Mouse (Mus musculus): ENCODE measurements around the gene Arhgef15. TPM values are rescaled to one million over a fixed set of nuclear protein-coding genes. Genes with fewer than 3 reads are reported as not detected.

Gene Arhgef15
- total RNA-seq, 2 experiments from 2014 or later, result 18.5 to 19.5 TPM

DNA sequence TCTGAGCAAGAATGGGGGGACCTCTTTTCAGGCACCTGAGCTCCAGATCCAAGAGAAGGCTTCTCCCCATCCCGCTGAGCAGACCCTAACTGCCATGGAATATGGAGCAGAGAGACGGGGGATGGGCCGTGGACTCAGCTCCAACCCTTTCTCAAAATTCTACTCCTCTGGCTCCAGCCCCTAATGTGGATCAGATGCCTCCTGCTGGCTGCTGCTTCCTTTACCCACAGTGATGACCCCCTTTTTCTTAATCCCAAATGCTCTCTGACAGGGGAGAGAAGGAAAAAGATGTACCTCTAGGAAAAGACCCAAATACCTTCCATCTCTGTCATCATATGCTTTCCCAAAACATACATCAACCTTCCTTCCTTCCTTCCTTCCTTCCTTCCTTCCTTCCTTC is 30.3 kb downstream of the Arhgef15 start, which contains the start of gene Odf4:
Gene Odf4, minus strand, starts transcription at position 101 of the 400 bp plus-strand sequence.
- no peak for DNase-seq (ENCODE audit: low spot score in 2 of 2)

DNA sequence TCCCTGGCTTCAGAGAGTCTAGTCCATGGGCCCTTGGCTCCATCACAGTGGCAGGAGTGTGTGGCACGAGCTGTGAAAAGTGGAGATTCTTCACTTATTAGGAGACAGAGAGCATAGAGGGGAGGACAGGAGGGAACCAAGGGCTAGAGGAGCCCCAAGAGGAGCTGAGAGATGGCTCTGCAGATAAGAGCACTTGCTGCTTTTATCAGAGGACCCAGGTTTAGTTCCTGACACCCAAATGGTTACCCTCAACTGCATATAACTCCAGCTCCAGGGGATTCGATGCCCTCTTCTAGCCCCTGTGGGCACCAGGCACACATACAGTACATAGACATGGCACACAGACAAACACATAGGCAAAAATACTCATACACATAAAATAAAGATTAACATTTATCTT is 32.5 kb downstream of the Arhgef15 start:
- DNase-seq (ENCODE audit: low spot score in 2 of 2), result no peak

DNA sequence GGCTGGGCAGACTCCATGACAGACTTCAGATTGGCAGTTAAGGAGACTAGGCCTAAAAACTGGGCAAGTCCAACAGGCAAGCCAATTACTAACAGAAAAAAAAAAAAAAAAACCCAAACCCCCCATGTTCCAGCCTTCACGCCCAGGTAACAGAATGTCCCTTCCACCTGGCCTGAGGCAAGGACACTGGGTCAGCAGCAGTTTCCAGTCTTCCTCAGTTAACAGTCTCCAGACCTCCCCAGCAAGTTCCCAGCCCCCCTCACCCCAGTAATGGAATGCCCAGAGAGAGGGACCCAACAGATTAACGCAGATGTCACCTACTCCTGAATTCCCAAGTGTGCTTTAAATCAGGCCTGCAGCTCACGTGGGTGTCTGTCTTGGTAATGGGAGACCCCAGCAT is 34.1 kb downstream of the Arhgef15 start:
- no peak for DNase-seq (ENCODE audit: low spot score in 2 of 2)

DNA sequence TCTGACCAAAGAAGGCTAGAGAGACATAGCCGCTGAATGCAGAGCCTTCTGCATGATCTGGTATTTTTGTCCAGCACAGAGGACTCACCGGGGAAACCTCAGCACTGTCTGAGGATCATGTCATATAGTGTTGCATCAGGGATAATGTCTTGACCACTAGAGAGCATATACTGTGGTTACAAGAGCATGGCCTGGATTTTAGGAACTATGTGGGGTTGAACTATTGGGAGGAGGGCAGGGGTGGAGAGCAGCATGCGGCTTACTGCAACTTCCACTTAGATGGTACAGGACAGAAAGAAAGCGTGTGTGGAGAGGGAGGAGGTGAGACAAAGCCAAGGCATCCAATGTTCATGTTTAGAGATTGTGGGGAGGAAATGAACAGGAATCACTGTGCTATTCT is 42.7 kb downstream of the Arhgef15 start:
- DNase-seq (ENCODE audit: low spot score in 2 of 2), result no peak

DNA sequence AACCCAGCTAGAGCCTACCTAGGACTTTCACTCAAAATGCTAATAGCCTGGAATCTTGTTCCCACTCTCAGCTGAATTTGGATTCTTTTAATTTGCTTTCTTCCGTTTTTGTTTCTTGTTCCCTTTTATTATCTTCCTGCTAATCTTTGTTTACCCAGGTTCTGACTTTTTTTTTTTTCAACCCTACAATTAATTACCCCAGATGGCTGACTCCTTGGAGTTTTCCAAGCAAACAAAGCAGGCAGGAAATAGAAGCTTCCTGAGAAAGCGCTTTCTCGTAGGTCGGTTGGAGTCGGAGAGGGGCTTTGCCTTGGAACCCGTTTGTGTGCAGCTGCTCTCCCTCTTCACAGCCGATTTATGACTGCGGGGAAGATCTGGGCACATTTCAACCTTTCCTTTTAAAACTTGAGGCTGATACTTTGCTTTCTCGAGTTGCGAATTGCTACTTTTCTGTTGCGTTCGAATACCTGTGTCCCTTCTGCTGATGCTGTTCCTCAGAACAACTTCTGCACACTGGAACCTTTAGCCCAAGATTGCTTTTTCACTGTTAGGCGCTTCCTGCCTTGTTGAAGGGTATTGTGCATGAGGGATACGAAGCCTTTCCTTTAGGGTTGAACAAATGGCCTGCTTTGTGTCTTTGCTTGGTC is 45.6 kb downstream of the Arhgef15 start:
- DNase-seq (ENCODE audit: low spot score in 2 of 2), result no peak

DNA sequence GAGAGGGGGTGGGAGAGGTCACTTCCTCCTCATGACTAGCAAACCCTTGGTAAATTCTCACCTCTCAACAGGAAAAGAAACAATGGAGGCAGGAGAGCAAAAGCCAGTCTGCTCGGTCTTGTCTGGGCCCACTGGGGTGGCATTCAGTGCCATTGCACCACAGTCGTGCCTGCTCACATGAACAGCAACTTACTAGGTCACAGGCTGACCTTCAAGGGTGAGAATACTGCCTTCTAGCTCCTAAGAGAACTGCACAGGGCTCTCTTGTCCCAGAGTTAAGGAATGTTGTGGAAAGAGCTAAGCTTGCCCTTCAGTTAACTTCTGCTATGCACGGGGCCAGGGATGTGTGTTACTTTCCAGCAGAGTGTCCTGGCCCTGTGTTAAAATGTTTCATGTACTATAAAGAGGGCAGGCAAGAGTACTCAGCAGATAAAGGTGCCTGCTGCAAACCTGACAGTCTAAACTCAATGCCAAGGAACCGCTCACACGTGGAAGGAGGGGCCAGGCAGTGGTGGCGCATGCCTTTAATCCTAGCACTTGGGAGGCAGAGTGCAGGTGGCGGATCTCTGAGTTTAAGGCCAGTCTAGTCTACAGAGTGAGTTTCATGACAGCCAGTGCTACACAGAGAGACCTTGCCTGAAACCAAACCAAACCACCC is 48.3 kb downstream of the Arhgef15 start:
- no peak for DNase-seq (ENCODE audit: low spot score in 2 of 2)

DNA sequence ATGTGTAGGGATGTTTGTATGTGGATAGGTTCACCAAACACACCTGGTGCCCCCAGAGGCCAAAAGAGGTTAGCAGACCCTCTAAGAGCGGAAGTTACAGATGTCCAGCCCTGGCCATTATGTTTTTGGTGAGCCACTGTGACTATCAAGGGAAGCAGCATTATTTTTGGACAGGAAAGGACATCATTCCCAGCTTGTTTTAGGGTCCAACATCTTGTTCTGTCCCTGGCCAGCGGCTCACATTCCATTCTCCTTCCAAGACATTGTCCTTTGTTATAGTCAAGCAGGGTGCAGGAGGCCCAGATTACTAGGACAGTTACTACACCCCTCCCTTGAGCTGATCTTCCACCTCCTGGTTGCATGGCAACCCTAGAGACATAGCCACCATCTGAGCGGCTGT is 50.0 kb downstream of the Arhgef15 start:
- no peak for DNase-seq (ENCODE audit: low spot score in 2 of 2)

DNA sequence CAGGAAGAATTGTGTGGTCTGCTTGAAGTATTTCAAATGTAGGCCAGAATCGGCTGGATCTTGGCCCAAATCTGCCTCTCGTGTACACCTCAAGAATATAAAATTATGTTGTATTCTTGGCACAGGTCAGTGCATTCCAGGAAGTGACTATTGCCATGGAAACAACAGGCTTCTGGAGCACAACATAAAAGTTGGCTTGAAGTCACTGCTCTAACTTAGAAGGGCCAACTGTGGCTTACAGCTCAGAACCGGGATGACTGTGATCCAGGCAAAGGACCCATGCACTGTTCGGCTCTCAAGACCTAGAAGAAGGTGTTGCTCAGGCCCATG is 50.9 kb downstream of the Arhgef15 start:
- DNase-seq (ENCODE audit: low spot score in 2 of 2), result no peak

DNA sequence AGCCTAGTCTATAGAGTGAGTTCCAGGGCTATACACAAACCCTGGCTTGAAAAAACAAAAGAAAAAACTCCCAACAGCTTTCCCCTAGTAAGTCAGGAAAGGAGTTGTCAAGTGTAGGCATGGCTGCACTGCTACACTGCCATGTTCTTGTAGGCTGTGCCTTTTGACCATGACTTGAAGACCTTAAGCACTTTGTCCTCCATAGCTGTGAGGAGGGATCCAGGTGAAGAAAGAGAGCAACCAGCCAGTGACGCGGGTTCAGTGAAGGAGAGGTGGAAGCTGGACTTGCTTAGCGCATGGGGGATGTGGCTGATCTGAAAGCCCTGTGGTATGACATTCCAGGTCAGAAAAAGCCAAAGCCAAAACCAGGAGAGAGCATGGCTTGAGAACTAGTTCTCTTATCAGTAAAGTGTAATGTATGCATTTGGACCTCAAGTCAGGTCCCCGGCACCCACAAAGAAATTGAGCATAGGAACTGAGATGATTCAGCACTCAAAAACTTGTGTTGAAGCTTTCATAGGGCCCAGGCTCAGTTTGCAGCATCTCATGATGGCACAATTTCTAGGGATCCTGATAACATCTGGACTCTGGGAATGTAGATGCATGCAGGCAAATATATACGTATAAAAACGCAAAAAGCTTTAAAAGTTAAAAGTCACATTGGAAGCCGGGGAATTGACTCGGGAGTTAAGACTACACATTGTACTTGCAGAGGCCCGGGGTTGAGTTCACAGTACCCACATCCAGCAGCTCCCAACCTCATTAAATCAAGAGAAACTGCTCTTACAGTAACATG is 51.4 kb downstream of the Arhgef15 start:
- no peak for DNase-seq (ENCODE audit: low spot score in 2 of 2)

DNA sequence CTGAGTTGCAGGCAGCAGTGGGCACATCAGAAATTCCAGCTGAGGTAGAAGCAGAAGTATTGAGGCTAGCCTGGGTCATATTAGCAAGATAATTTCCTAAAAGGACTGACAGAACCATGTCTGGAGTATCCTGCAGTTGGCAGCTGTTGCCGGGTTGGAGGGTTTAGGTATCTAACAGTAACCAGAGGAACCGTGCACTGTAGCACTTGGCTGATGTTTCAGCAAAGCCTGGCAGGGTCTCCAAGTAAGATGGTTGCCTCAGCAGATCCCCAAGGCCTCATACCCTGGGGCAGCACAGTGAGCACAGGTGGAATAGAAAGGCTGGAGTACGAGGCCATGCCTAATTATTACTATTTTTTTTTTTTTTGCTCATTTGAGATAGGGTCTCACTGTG is 52.1 kb downstream of the Arhgef15 start:
- DNase-seq (ENCODE audit: low spot score in 2 of 2), result no peak

DNA sequence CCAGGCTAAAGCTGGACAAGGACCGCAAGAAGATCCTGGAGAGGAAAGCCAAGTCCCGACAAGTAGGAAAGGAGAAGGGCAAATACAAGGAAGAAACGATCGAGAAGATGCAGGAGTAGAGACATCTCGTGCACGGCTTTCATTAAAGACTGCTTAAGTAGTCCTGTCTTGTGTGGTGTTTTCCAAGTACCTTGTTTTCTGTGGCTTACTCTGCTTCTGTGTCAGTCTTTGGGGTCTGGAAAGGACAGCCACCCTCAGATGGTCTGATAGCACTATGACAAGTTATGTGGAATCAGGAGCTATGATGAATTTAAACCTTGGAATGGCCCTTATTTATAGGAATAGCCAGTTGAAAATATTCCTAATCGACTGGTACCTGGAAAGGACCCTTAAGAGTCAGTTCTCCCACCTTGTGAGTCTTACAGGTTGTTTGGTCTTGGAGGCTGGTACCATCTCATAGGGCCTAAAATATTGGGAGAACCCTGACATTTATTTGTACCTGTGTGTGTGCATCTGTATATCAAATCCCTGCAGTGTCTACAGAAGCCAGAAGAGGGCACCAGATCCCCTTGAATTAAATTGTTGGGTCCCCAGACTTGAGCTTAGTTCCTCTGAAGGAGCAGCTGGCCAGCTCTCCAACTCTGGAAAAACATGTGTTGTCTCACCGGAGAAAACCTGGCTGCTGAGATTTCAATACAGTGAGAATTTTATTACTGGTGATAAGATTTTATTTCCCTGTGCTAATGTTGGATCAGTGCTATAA is 52.7 kb downstream of the Arhgef15 start:
- peak; percentile 66 to 67 for DNase-seq (ENCODE audit: low spot score in 2 of 2)

DNA sequence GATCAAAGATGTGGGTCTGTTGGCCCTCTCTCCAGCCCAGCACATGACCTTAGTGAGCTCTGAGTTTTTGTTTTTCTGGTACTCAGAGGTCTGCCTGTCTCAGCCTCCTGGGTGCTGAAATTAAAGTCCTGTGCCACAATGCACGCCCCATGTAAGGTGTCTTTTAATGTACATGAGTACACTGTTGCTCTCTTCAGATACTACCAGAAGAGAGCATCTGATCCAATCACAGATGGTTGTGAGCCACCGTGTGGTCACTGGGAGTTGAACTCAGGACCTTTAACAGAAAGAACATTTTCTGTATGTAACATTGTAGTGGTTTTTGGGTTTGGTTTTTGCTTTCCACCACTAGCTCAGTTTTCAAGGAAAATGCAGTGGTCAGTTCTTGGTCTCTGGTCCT is 53.5 kb downstream of the Arhgef15 start:
- no peak for DNase-seq (ENCODE audit: low spot score in 2 of 2)

DNA sequence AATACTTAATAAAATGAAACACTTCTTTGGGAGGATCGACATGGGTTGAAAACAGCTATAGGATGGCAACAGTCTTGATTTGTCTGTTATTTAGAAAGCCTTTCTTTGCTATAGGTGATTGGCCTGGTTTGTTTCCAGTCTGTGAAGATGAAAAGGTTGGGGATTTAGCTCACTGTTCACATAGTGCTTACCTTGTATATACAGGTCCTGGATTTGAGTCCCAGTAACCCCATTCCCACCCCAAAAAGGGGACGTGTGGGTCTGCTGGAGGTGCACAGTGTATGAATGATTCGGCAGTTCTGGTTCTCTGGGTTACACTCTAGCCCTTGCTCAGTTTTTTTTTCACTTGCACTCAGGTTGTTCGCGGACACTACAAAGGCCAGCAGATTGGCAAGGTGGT is 54.5 kb downstream of the Arhgef15 start:
- no peak for DNase-seq (ENCODE audit: low spot score in 2 of 2)

DNA sequence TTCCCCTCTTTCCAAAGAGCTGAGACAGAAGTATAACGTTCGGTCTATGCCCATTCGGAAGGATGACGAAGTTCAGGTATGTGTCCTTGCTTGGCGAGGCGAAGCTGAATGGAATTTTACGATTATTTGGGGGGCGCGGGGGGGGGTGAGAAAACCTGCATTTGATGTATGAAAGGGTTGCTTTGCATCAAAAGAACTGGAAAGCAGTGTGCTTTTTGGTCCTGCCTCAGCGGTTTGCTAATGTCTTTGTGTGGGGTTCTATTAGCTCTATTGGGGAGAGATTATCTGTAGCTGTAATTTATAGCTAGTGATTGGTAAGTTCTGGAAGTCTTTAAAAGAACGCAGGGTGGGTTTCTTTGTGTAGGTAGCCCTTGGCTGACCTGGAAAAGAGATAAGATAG is 54.9 kb downstream of the Arhgef15 start:
- no peak for DNase-seq (ENCODE audit: low spot score in 2 of 2)

DNA sequence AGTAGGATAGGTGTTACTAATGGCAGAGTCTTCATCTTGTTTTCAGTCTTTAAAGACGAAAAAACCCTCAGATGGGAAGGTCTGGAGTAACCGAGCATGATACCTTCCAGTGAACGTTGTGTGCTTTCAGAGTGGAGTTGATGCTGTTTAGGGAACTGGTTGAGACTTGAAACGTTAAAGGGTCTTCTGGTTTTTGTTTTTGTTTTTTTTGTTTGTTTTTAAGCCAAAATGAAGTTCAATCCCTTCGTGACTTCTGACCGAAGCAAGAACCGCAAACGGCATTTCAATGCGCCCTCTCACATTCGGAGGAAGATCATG is 55.3 kb downstream of the Arhgef15 start:
- no peak for DNase-seq (ENCODE audit: low spot score in 2 of 2)

DNA sequence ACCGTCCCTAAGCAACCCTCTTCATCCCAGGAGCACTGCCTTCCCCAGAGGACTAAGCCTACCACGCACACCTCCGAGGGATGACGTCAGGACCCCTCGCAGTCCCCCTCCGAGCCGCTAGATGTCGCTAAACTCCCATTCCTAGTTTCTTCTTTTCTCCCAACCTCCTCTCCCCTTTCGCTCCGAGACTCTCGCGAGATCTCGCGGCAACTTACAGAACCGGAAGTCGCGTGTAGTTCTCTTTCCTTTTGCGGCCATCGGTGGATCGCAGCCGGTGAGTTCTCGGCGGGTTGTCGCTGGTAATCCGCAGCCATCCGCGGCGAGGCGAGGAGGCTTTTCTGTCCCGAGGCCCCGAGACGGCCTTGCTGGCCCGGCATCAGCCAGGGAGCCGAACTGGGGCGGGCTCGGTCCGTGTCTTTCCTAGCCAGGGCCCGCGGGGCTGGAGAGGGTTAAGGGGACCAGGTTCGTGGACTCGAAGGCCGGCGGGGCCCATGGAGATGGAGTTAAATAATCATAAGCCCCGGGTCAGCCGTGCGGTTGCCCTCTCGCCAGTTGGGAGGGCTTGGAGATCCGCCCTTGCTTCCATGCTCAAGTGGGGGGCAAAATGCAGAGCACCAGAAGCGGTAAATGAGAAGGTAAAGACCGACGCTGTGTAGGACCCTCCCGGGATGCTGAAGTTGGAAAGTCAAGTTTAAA is 55.8 kb downstream of the Arhgef15 start, which contains the start of gene Rpl26:
Gene Rpl26, plus strand, starts transcription at position 233 of the 696 bp plus-strand sequence.
- peak; percentile 99 for DNase-seq (ENCODE audit: low spot score in 2 of 2)

DNA sequence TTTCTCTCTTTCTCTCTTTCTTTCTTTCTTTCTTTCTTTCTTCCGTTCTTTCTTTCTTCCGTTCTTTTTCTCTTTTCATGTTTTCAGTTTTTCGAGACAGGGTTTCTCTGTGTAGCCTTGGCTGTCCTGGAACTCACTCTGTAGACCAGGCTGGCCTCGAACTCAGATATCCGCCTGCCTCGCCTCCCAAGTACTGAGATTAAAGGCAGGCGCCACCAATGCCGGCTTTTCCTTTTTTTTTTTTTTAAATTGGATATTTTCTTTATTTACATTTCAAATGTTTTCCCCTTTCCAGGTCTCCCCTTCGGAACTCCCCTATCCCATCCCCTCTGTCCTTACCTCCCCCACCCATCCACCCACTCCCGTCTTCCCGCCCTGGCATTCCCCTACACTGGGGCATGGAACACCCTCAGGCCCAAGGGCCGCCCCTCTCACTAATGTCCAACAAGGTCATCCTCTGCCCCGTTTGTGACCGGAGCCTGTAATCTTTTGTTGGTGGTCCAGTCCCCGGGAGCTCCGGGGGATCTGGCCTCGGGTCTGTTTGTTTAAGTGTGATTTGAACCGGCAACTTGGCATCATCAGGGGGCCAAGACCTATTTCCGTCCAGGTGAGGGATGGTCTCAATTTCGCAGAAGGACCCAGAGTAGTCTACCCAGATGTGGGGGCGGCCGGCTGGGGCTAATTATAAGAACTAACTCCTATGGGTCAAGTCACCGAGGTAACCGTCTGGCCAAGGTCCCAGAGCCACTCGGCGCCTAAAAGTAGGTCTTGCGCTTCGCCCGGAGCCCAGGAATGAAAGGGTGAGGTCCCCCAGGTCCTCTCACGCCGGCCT is 56.5 kb downstream of the Arhgef15 start:
- no peak for DNase-seq (ENCODE audit: low spot score in 2 of 2)

DNA sequence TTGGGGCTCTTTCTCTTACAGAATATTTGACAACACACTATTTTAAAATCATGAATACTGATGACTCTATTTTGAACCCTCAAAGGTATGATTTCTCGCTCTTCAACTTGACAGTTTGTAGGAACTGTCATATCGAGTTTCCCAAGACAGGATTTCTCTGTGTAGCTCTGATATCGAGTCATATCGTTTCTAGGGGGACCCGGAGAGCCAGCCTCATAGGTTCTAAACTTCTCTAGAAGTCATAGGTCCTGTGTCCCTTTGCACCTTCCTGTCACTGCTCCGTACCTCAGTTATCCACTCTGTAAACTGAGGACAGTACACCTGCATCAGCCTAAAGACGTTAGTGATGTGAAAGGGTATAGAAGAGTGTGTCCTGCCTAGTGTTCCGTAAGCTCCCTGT is 57.5 kb downstream of the Arhgef15 start:
- DNase-seq (ENCODE audit: low spot score in 2 of 2), result no peak

DNA sequence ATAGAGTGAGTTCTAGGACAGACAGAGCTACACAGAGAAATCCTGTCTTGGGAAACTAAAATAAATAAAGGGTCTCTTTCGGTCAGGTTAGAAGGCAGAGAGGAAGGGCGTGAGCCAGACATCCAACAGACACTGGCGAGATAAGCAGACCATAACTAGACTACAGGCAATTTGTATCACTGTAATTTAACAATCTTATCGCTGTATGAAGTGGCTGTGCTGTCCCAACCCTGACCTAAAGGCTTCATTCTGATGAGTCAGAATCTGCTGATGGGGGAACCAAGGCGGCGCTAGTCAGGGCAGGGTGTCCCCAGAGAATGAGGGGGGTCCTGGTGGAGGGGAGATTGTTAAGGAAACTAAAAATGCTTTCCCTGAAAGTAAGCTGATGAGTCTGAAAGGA is 58.5 kb downstream of the Arhgef15 start:
- DNase-seq (ENCODE audit: low spot score in 2 of 2), result no peak

DNA sequence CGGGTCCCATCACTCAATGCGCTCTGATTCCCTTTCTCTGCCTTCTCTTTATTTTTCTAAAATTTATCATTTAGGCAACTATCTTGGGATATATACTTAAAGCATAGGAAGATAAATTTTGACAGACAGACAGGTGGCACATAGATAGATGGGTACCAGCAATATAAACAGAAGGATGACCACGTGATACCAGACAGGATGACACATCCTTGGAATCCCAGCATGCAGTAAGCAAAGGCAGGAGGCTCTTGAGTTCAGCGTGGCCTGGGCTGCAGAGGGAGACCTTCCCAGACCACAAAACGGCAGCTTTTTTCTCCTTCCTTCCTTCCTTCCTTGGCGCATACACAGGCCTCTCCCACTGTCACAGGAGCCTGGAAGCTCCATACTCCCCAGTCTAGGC is 59.4 kb downstream of the Arhgef15 start:
- no peak for DNase-seq (ENCODE audit: low spot score in 2 of 2)
